Mouse (Mus musculus): ENCODE measurements around the gene P2rx7. TPM values are rescaled to one million over a fixed set of nuclear protein-coding genes. Genes with fewer than 3 reads are reported as not detected.

The P2rx7 gene
- total RNA-seq, 2 experiments from 2014 or later, result 2.4 to 2.7 TPM

DNA sequence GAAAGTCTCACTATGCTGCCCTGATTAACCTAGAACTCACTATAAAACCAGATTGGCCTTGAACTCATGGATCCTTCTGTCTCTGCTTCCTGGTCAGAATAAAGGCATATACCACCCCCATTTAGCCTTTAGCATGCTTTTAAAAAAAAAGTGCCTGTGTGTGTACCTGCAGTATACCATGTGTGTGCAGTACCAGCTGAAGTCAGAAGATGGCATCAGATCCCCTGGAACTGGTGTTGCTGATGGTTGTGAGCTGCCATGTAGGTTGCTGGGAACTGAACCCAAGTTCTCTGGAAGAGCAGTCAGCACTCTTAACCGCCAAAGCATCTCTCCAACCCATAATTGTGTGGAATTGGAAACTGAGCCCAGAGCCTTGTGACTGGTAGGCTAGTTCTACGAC lies 73.1 kb downstream of the P2rx7 start:
- intact Hi-C loops (cut with DNase I; ENCODE audit: low total_unique reads), result no loop called here
- DNase-seq, result no peak

GRCm38 (mm10) chr5:122718400-122718799 lies 74.7 kb downstream of the P2rx7 start:
- intact Hi-C loops (cut with DNase I; ENCODE audit: low total_unique reads), result no loop called here
- DNase-seq, result no peak

- intact Hi-C loops (cut with DNase I; ENCODE audit: low total_unique reads), result no loop called here
- no peak for DNase-seq
Observed at GRCm38 (mm10) chr5:122719168-122719567, 75.5 kb downstream of the P2rx7 start.

DNA sequence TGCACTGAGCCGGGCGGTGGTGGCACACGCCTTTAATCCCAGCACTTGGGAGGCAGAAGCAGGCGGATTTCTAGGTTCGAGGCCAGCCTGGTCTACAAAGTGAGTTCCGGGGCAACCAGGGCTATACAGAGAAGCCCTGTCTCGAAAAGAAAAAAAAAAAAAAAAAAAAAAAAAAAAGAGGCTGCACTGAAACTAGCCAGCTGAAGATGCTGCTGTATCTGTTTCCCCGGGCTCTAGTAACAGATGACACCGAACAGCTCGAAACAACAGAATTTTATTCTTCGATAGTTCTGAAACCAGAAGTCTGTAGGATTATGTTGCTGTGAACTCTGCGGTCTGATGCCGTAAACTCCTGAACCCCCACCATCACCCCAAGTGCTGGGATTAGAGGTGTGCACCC lies 81.7 kb downstream of the P2rx7 start:
- intact Hi-C loops (cut with DNase I; ENCODE audit: low total_unique reads), result loop anchor here (10.0 kb wide), 1 partner anchor 321 kb away; no protein-coding TSS in a partner anchor
- no peak for DNase-seq

DNA sequence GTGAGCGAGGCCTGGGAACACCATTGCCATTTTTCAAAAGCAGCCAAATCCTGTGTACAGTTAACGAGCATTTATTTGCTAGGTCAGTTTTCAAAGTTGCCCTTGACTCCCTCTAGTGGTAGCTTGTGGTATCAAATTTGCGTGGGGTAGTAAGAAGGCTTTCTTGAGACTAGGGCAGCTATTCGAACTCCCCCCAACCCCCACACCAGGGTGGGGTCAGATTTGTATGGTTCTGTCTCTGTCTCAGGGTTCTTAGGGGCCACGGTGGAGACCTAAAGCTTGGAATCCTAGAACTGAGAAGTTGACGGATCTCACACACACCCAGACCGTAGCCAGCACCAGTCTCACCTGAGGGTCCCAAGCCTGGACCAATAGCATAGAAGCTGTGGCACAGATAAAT lies 82.4 kb downstream of the P2rx7 start:
- DNase-seq, result peak; percentile 50
- intact Hi-C loops (cut with DNase I; ENCODE audit: low total_unique reads), result loop anchor here (10.0 kb wide), 1 partner anchor 321 kb away; no protein-coding TSS in a partner anchor

DNA sequence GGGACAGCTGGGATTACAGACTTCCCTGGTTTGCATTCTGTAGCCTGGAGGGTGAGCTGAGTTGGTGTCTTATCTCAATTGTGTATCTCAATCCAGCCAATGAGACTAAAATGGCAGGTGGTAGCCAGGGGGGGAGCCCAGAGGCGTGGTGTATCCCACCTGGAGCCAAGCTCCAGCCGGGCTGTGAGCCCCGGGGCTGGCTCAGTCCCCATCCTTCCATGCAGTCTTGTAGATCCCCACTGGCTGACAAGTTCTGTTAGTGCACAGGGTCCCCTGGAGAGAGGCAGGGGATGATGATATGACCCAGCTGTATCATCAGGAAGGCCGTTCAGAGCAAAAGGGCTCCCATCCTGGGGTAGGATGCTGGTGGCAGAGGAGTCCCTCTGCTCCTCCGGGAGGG lies 82.9 kb downstream of the P2rx7 start:
- DNase-seq, result no peak
- intact Hi-C loops (cut with DNase I; ENCODE audit: low total_unique reads), result loop anchor here (10.0 kb wide), 1 partner anchor 322 kb away; no protein-coding TSS in a partner anchor

DNA sequence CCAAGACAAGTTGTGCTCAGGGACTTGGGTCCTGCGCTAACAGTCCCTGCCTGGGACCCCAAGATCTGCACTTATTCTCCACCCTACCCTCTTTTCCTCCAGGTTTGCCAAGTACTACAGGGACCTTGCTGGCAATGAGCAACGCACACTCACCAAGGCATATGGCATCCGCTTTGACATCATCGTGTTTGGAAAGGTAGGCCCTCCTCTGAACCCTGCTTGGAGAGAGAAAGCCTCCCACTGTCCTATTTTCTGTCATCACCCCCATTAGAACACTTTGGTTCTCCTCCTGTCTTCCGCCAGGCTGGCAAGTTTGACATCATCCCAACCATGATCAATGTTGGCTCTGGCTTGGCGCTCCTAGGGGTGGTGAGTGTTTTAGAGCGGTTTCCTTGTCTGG lies 83.4 kb downstream of the P2rx7 start:
- intact Hi-C loops (cut with DNase I; ENCODE audit: low total_unique reads), result loop anchor here (10.0 kb wide), 1 partner anchor 322 kb away; no protein-coding TSS in a partner anchor
- DNase-seq, result no peak

- DNase-seq, result no peak
- intact Hi-C loops (cut with DNase I; ENCODE audit: low total_unique reads), result no loop called here
Observed at GRCm38 (mm10) chr5:122730776-122731175, 87.1 kb downstream of the P2rx7 start.

- intact Hi-C loops (cut with DNase I; ENCODE audit: low total_unique reads), result no loop called here
- peak; percentile 49 for DNase-seq
Observed at GRCm38 (mm10) chr5:122731321-122731720, 87.6 kb downstream of the P2rx7 start.

- intact Hi-C loops (cut with DNase I; ENCODE audit: low total_unique reads), result no loop called here
- DNase-seq, result no peak
Observed at GRCm38 (mm10) chr5:122731991-122732673, 88.4 kb downstream of the P2rx7 start.

DNA sequence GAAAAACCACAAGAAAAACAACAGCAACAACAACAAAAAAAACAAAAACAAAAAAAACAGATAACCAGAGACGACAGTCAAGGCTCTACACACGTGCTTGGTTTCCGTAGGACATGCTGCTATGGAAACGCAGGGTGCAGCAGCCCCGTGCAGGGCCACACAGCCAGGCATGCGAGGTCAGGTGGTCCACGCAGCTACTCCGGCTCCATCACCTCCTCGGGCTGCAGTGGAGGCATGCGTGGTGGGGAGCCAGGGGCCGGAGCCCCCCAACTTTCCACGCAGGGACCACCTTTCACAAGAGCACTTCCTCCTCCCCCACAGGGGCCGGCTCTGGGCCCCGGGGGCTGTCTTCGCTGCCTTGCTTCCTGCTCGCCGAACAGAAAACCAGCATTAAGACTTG lies 90.2 kb downstream of the P2rx7 start:
- DNase-seq, result no peak
- intact Hi-C loops (cut with DNase I; ENCODE audit: low total_unique reads), result no loop called here

DNA sequence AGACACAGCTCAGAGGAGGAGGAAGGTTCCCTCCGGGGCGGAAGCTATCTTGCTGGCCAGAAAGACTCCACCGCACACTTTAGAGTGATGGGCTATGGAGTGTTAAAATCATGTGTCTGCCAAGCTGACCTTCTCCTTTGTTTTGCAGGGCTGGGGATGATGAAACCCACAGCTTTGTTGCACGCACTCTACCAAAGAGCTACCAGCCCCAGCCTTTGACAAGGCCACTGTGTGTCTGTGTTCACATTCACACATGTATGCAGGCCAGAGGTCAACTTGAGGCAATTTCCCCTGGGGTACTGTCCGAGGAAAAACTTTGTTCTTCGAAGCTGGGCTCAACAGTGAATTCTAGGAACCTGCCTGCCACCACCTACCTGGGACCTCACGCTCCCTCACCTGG lies 92.1 kb downstream of the P2rx7 start:
- DNase-seq, result no peak
- intact Hi-C loops (cut with DNase I; ENCODE audit: low total_unique reads), result no loop called here

DNA sequence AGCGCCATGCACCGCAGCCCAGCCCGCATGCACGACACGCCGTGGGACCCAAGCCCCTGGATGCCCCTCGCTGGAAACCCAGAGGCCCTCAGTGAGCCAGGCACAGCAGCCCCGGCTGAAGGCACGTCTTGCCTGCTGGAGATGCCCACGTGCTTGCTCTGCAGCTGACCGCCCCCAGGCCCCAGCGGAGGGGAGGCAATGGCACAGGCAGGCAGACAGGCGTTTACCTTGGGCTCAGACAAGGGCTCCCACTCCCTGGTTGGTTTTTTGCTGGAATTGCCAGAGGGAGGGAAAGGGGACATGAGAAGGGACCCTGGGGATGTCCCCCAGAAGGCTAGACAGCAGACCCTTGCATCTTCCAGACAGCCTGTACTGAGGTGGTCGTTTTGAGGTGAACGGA lies 93.0 kb downstream of the P2rx7 start:
- intact Hi-C loops (cut with DNase I; ENCODE audit: low total_unique reads), result no loop called here
- DNase-seq, result no peak

Small RNA genes lying within 50 kb of the gene (microRNA-seq; reads per million reads assigned to microRNA genes)
- 0.50 to 1.3 reads per million in 2 experiments for gene Mir8115

Other genes starting within 250 kb of the P2rx7 start
- gene Anapc7, start 222.2 kb upstream of the P2rx7 start, total RNA-seq (2021), result 10 to 100 TPM; 16.6 to 18.1 TPM
- gene Atp2a2, start 141.7 kb upstream of the P2rx7 start, total RNA-seq (2021), result 100 to 1,000 TPM; 213 to 317 TPM
- 1 to 10 TPM; 3.7 to 6.2 TPM for gene Ift81, start 29.4 kb upstream of the P2rx7 start, total RNA-seq (2021)
- gene P2rx4, start 63.6 kb downstream of the P2rx7 start, total RNA-seq (2021), result 1 to 10 TPM; 4.0 to 5.3 TPM
- gene Camkk2, start 135.5 kb downstream of the P2rx7 start, total RNA-seq (2021), result 1 to 10 TPM; 8.6 to 8.8 TPM
- gene Anapc5, start 177.4 kb downstream of the P2rx7 start, total RNA-seq (2021), result 100 to 1,000 TPM; 140 to 150 TPM
- gene Rnf34, start 206.1 kb downstream of the P2rx7 start, total RNA-seq (2021), result 10 to 100 TPM; 14.9 to 17.6 TPM

Data from gastrocnemius, postnatal 14 days (tissue).